In the genomic region with DNA sequence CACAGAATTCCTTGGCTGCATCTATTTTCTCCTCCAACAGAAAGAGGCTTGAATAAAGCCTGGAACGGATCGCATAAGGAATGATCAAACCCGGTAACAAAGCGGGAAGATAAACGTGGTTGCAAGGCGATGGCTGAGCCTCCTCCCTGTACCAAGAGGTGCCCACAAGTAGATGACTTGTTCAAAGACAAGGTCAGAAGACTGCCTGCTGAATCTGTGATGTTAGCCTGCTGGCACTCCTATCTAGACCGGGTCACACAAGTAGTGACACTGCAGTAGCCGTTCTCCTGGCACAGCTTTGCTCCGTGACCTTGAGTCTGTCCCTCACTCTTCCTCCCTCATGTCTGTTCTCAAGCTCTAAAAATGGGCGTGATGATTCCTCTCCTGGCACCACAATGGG, we compare ENCODE assay signal across 10 mouse cellular contexts. TPM values are rescaled to one million over a fixed set of nuclear protein-coding genes. Genes with fewer than 3 reads are reported as not detected.
DNase-seq lines count a peak whose midpoint lies in the region; ATAC-seq lines count a peak whose summit lies in the region.
"Had no signal": no experiment of that assay in that cellular context is flagged by ENCODE, and none has a peak within 500 bp of the region (broad histone marks: within the 10 kb centered on the region; RNA-seq: fewer than 3 reads in every experiment).

No protein-coding gene starts in this region.

- peaks cover 9% of the 10 kb centered on the region; the same call in 1 of the 2 replicates for H3K4me1 ChIP-seq in embryonic facial prominence, embryonic 12.5 days
- H3K4me1 ChIP-seq in hindbrain, embryonic 13.5 days (replicated peaks): peaks cover 47% of the 10 kb centered on the region

- peak overlapping the region; percentile 57; the same call in 1 of the 2 replicates for H3K27ac ChIP-seq in embryonic facial prominence, embryonic 12.5 days
- peak overlapping the region; percentile 99 for H3K27ac ChIP-seq in hindbrain, embryonic 13.5 days
- H3K27ac ChIP-seq: macrophage had no signal

- no peaks in the 10 kb centered on the region for H3K27me3 ChIP-seq in embryonic facial prominence, embryonic 12.5 days
- H3K27me3 ChIP-seq in hindbrain, embryonic 13.5 days: no peaks in the 10 kb centered on the region

- WGBS in embryonic facial prominence, embryonic 12.5 days: 20% methylated on average over 10 of the region's 10 CpGs
- WGBS in hindbrain, embryonic 13.5 days: 5% methylated on average over 10 of the region's 10 CpGs

- peak; percentile 73 to 83 for DNase-seq in adrenal gland, adult (ENCODE audit: inconsistent age in 2 of 2, low spot score in 1 of 2)
- no peak for DNase-seq in adrenal gland, postnatal 4 days (ENCODE audit: low spot score in 2 of 2)
- DNase-seq in Muller cell, postnatal 12 days (ENCODE audit: inconsistent ontology term): peak; percentile 48
- peak; percentile 54 for DNase-seq in neural tube, embryonic 10.5 days (ENCODE audit: extremely low spot score, low spot score)
- DNase-seq in right cerebral cortex, postnatal 25 days: no peak
- no peak for DNase-seq in spleen, adult 12 weeks (ENCODE audit: low spot score)

- H3K9me3 ChIP-seq in embryonic facial prominence, embryonic 12.5 days: no peaks in the 10 kb centered on the region
- H3K9me3 ChIP-seq in hindbrain, embryonic 13.5 days: no peaks in the 10 kb centered on the region

- H3K4me3 ChIP-seq in embryonic facial prominence, embryonic 12.5 days: peak overlapping the region; percentile 86
- peak overlapping the region; percentile 77 for H3K4me3 ChIP-seq in hindbrain, embryonic 13.5 days

- peak overlapping the region; percentile 90 for H3K4me2 ChIP-seq in embryonic facial prominence, embryonic 12.5 days (replicated peaks)
- peak overlapping the region; percentile 87 for H3K4me2 ChIP-seq in hindbrain, embryonic 13.5 days

- no peaks in the 10 kb centered on the region for H3K36me3 ChIP-seq in embryonic facial prominence, embryonic 12.5 days
- H3K36me3 ChIP-seq in hindbrain, embryonic 13.5 days: no peaks in the 10 kb centered on the region

- peak overlapping the region; percentile 34 for H3K9ac ChIP-seq in embryonic facial prominence, embryonic 12.5 days
- peak overlapping the region; percentile 97 for H3K9ac ChIP-seq in hindbrain, embryonic 13.5 days

- ATAC-seq in embryonic facial prominence, embryonic 12.5 days (ENCODE audit: insufficient number of reproducible peaks, insufficient read depth, low FRiP score, low TSS enrichment): no peak
- ATAC-seq in hindbrain, embryonic 13.5 days (ENCODE audit: low FRiP score): no peak

RNA-seq across cellular contexts. Expression of a gene that starts 2.4 kb away (rescaled TPM):
- total RNA-seq in adrenal gland, postnatal 4 days (2021): 100 to 1,000 TPM in 1 of 2 experiments, 10 to 100 TPM in 1; 76.1 to 106 TPM
- polyA plus RNA-seq in embryonic facial prominence, embryonic 12.5 days (2016; fragmentation: Nextera tagmentation; extraction: Ambion mirVana): 272 and 301 TPM in 2 replicates
- 2,103 and 2,232 TPM in 2 replicates for polyA plus RNA-seq in hindbrain, embryonic 13.5 days (2015; fragmentation: Nextera tagmentation; extraction: Ambion mirVana)
- total RNA-seq: common myeloid progenitor, adult 5-6 weeks had no signal

Comparison
In these comparisons a context has a peak if more than half of its experiments do, and no peak if none do; other contexts are left out.
1. DNase-seq: peak in adrenal gland, adult (2 of 2), Muller cell, postnatal 12 days (single experiment) and neural tube, embryonic 10.5 days (single experiment); none in adrenal gland, postnatal 4 days (0 of 2), right cerebral cortex, postnatal 25 days (single experiment) and spleen, adult 12 weeks (single experiment).